Mouse (Mus musculus) heart, adult 2 months (tissue): ENCODE results near the gene Usp46. TPM values are rescaled to one million over a fixed set of nuclear protein-coding genes. Genes with fewer than 3 reads are reported as not detected.

Source experiments
- DNase-seq, 2 experiments: peaks; one replicate each; pipeline ENCODE4 v3.0.0; 2021
- H3K27ac ChIP-seq: fragments of 200-600 bp; 2 replicates; pipeline ENCODE4 v1.8.1; 2022
- H3K27me3 ChIP-seq: fragments of 200-500 bp; 2 replicates; pipeline ENCODE4 v1.6.1; 2012; ENCODE audit warnings: mild to moderate bottlenecking, low read length, inconsistent platforms, mixed read lengths; ENCODE audit not compliant: control insufficient read depth, insufficient read depth
- H3K36me3 ChIP-seq: fragments of 200-500 bp; 2 replicates; pipeline ENCODE4 v1.6.1; 2012; ENCODE audit warnings: low read length, inconsistent platforms; ENCODE audit not compliant: control insufficient read depth, insufficient read depth
- H3K4me1 ChIP-seq: fragments of 200-500 bp; 2 replicates; pipeline ENCODE4 v1.6.1; 2011; ENCODE audit warnings: low read length; ENCODE audit not compliant: control insufficient read depth, insufficient read depth
- H3K4me3 ChIP-seq: fragments of 200-600 bp; 2 replicates; pipeline ENCODE4 v1.8.1; 2022
- H3K79me2 ChIP-seq: fragments of 200-500 bp; replicated peaks from 2 replicates; pipeline ENCODE4 v1.6.1; 2012; ENCODE audit warnings: mild to moderate bottlenecking, inconsistent platforms, low read length, moderate library complexity, mixed read lengths; ENCODE audit not compliant: control insufficient read depth, insufficient read depth
- H3K9ac ChIP-seq: fragments of 200-500 bp; 2 replicates; pipeline ENCODE4 v1.6.1; 2012; ENCODE audit warnings: low read depth, mild to moderate bottlenecking, control low read depth, inconsistent platforms, low read length, mixed read lengths
- CTCF ChIP-seq: fragments of 200-600 bp; IDR thresholded peaks from 2 replicates; pipeline ENCODE4 v1.8.1; 2022; ENCODE audit warnings: antibody characterized with exemption, mild to moderate bottlenecking, moderate library complexity
- EP300 ChIP-seq: fragments of 200-500 bp; IDR thresholded peaks from 2 replicates; pipeline ENCODE4 v1.6.1; 2011; ENCODE audit warnings: low read depth, low read length, control low read depth; ENCODE audit not compliant: insufficient read depth
- POLR2A ChIP-seq: fragments of 200-500 bp; IDR thresholded peaks from 2 replicates; pipeline ENCODE4 v1.6.1; 2011; ENCODE audit warnings: mild to moderate bottlenecking, low read depth, low read length, control low read depth; ENCODE audit not compliant: insufficient read depth
- WGBS: fragments of 180-500 bp; shearing (Covaris S2); methylation state at CpG from one replicate; pipeline ENCODE4 v1.1.7; 2018; 5-methylcytosine and 5-hydroxymethylcytosine counted together
- intact Hi-C: fragments of 180-260 bp; cut with DNase I; formaldehyde crosslinking; loops from one replicate; pipeline ENCODE4 v1.15.1; 2025
- polyA plus RNA-seq: library from polyadenylated mRNA; depleted of rRNA; stranded (reverse); fragments of >200 nt; gene quantifications from 2 replicates; pipeline ENCODE4 v1.2.3, GENCODE M21; 2012
- total RNA-seq, 2 experiments: library from RNA; stranded (reverse); gene quantifications; 2 replicates each; pipeline ENCODE4 v1.2.3; 2021

The Usp46 gene
- total and polyA plus RNA-seq, 3 experiments = 6.4 to 37.1 (median 35.8) TPM

DNA sequence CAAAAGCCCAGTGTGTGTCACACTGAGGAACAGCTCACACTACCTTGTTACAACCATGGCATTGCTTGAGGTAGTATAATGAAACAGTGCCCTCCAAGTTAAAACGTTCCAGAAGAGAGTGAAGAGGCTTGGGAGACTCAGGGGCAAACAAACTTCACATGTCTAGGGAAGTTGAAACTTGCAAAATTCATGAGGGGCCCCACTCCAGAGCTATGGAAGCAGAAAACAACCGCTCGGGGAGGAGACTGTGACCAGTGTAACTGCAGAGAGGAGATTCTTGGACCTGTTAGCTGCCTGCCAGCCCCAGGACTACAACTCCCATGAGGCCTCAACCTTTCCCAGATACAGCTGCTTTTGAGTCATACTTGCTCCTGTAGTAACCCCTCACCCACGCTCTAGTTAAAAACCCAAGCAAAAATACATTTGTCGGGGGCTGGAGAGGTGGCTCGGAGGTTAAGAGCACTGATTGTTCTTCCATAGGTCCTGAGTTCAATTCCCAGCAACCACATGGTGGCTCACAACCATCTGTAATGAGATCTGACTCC, 25.4 kb downstream of the Usp46 start:
- no peak overlapping the region for H3K27ac ChIP-seq
- 69% methylated on average over 6 of the region's 6 CpGs for WGBS
- intact Hi-C loops = no loop called here
- H3K4me1 ChIP-seq = peaks cover 1% of the 10 kb centered on the region
- no peaks in the 10 kb centered on the region for H3K27me3 ChIP-seq
- DNase-seq = no peak
- no peak overlapping the region for H3K9ac ChIP-seq
- H3K4me3 ChIP-seq = no peak overlapping the region
- TF ChIP-seq EP300 (no peak), CTCF (no peak), POLR2A (no peak)
- H3K36me3 ChIP-seq = no peaks in the 10 kb centered on the region; the same call in 1 of the 2 replicates
- peaks cover 6% of the 10 kb centered on the region for H3K79me2 ChIP-seq

DNA sequence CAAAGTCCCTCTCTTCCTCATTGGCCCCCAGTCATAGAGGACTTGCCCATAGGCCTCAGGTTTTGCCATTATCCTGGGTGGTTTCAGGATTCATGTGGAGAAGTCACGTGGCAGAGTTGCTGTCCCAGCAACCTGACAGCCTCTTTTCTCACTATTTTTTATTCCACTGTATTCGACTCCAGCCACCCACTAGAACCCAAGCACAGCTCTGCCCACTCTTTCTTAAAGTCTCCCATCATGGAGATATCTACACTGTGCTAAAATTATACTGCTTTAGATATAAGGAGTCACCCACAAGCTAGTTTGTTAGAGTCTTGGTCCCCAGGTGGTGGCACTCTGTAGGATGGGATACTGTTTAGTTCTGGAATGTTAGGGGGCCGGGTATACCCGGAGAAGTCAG, 27.7 kb downstream of the Usp46 start:
- Histone ChIP-seq H3K79me2 (peaks cover 6% of the 10 kb centered on the region), H3K4me3 (no peak overlapping the region), H3K4me1 (peaks cover 1% of the 10 kb centered on the region), H3K27me3 (no peaks in the 10 kb centered on the region), H3K27ac (no peak overlapping the region), H3K9ac (no peak overlapping the region), H3K36me3 (peaks cover 3% of the 10 kb centered on the region)
- DNase-seq = no peak
- intact Hi-C loops = no loop called here
- TF ChIP-seq EP300 = no peak
- no peak for TF ChIP-seq POLR2A
- no peak for TF ChIP-seq CTCF
- WGBS = 88% methylated on average over 4 of the region's 4 CpGs

DNA sequence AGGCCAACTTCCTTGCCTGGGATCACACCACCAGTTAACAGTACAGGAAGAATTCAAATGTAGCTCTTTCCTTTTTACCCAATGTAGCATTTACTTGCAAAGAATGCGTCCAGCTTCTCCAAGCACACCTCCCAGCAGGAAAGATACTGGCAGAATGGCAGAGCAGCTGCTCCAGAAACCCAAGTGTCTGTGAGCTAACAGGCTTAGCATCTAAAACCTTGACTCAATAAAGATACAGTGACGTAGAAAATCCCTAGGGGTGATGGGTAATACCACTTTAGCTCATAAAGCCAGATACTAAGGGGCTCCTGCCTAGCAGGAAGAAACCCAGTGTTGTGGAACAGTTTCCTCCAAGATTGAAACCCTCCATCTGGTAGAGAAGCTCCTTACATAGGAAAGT, 32.8 kb downstream of the Usp46 start:
- TF ChIP-seq EP300 = no peak
- no peak for TF ChIP-seq POLR2A
- no peak for TF ChIP-seq CTCF
- peaks cover 3% of the 10 kb centered on the region for H3K36me3 ChIP-seq
- DNase-seq = no peak
- H3K4me1 ChIP-seq = peaks cover 1% of the 10 kb centered on the region; the same call in 1 of the 2 replicates
- WGBS = 72% methylated on average over 2 of the region's 2 CpGs
- H3K79me2 ChIP-seq = no peaks in the 10 kb centered on the region
- no peak overlapping the region for H3K27ac ChIP-seq
- H3K27me3 ChIP-seq = no peaks in the 10 kb centered on the region
- no peak overlapping the region for H3K9ac ChIP-seq
- no peak overlapping the region for H3K4me3 ChIP-seq
- intact Hi-C loops = no loop called here

DNA sequence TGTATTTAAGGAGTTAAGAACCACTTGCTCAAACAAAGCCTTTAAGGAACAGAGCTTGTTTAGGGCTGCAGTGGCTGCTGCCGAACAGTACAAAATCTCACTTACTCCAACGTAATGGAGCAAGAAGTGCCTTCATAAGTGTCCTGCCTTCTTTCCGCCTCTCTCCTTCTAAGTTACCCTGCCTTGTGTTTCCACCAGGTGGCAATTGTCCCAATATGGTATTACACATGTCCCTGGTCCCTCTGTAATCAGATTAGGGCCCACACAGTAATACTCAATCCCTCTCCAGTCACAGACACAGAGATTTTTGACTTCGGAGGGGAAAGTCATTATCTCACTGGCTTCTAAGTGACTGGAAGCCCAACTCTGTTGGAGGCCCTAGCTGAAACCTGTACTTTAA, 34.1 kb downstream of the Usp46 start:
- TF ChIP-seq EP300 (no peak), CTCF (peak; percentile 20; the same call in 1 of the 2 replicates)

DNA sequence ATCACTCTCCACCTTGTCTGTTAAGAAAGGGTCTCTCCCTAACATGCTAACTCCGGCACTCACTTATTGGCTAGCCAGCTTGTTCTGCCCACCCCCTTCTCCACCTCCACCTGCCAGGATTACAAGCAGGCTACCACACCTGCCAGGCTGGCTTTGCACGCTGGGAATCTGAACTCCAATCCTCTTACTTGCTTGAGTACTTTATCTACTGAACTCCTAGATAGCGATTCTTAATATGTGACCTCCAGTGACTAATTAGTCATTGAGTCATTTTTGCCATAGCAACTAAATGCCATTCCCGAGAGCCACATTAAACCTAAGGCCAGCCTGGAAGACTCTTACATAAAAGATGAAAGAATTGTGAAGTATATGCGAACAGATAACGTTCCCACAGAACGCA, 38.4 kb downstream of the Usp46 start:
- TF ChIP-seq CTCF (no peak), EP300 (no peak), POLR2A (no peak)
- no peak for DNase-seq
- intact Hi-C loops = no loop called here
- H3K4me1 ChIP-seq = peaks cover 1% of the 10 kb centered on the region
- H3K36me3 ChIP-seq = no peaks in the 10 kb centered on the region
- no peaks in the 10 kb centered on the region for H3K27me3 ChIP-seq
- H3K4me3 ChIP-seq = no peak overlapping the region
- H3K27ac ChIP-seq = no peak overlapping the region
- WGBS = 66% methylated on average over 7 of the region's 7 CpGs
- no peaks in the 10 kb centered on the region for H3K79me2 ChIP-seq
- no peak overlapping the region for H3K9ac ChIP-seq

More for the DNA sequence above, 34.1 kb downstream of the Usp46 start:
- Histone ChIP-seq H3K9ac (no peak overlapping the region), H3K79me2 (no peaks in the 10 kb centered on the region), H3K27me3 (no peaks in the 10 kb centered on the region), H3K36me3 (peaks cover 3% of the 10 kb centered on the region), H3K4me1 (peaks cover 3% of the 10 kb centered on the region), H3K27ac (no peak overlapping the region), H3K4me3 (no peak overlapping the region)
- intact Hi-C loops = no loop called here
- DNase-seq = no peak
- 85% methylated on average over 4 of the region's 4 CpGs for WGBS

DNA sequence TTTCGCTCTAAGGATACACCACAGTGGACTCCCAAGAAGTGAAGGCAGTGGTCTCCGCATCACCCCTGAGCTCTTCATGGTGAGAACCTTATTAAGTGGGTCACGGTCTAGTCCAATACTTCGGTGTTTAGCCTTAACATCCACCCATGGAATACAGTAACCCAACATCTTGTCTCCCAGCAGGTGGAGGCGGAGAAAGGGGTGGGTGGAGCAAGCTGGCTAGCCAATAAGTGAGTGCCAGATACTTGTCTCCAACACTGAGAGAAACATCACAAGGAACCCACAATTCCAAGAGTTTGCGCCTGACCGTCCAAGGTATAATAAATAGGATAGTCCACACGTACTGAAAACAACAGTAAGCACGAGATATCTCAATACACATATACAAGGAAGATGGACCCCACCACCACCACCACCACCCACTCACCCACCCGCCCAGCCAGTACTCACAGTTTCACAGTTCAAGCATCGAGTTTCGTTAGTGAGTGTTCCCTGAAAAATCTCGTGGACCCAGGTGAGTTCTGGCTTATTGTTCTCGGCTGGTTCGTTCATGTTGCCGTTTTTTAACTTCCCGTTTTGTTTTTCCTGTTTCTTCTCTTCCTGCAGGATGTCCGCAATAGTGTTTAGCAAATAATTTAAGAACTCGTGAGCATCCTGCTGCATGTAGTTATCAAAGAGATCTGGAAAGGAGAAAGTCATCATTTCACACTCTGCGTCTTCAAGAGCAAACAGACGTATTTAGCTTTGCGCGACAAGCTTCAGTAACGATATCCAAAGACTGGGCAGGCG, 39.3 kb downstream of the Usp46 start:
- Histone ChIP-seq H3K4me3 (no peak overlapping the region), H3K36me3 (no peaks in the 10 kb centered on the region), H3K9ac (no peak overlapping the region), H3K4me1 (peaks cover 1% of the 10 kb centered on the region), H3K79me2 (no peaks in the 10 kb centered on the region), H3K27me3 (no peaks in the 10 kb centered on the region), H3K27ac (no peak overlapping the region)
- TF ChIP-seq POLR2A (no peak), EP300 (no peak), CTCF (no peak)
- DNase-seq = no peak
- intact Hi-C loops = no loop called here
- WGBS = 86% methylated on average over 25 of the region's 25 CpGs
